Mouse (Mus musculus): ENCODE data around the gene Slc25a13. TPM values are rescaled to one million over a fixed set of nuclear protein-coding genes. Genes with fewer than 3 reads are reported as not detected.

The Slc25a13 gene
- total and polyA plus RNA-seq, 3 experiments, result 15.6 to 16.7 TPM; not detected in 1

GRCm38 (mm10) chr6:6212360-6213310 lies 4.3 kb downstream of the Slc25a13 start:
- H3K9ac ChIP-seq (ENCODE audit: control insufficient read depth, low read depth, low read length, poor library complexity, severe bottlenecking), result no peak overlapping the region
- TF ChIP-seq ZMIZ1 (IDR thresholded peaks at IDR 0.05; ENCODE audit: low read depth, low read length) (no peak), MAFK (IDR thresholded peaks at IDR 0.05; ENCODE audit: borderline replicate concordance, low read depth, low read length) (no peak), TBP (IDR thresholded peaks at IDR 0.05; ENCODE audit: low read depth, low read length) (no peak), CHD1 (IDR thresholded peaks at IDR 0.05; ENCODE audit: low read depth, low read length) (no peak), USF1 (IDR thresholded peaks at IDR 0.05; ENCODE audit: low read depth, low read length) (no peak), HCFC1 (IDR thresholded peaks at IDR 0.05; ENCODE audit: low read depth, low read length) (no peak)

GRCm38 (mm10) chr6:6211958-6212357 lies 5.0 kb downstream of the Slc25a13 start:
- TF ChIP-seq GATA1 (IDR thresholded peaks at IDR 0.05; ENCODE audit: low read depth, low read length) (no peak), EP300 (IDR thresholded peaks at IDR 0.05; ENCODE audit: low read depth in 1 of 2, low read length in 2 of 2) (no peak), MYC (IDR thresholded peaks at IDR 0.05; ENCODE audit: low read depth, low read length) (no peak), SIN3A (IDR thresholded peaks at IDR 0.05; ENCODE audit: low read length) (no peak), JUND (IDR thresholded peaks at IDR 0.05; ENCODE audit: low read depth, low read length) (no peak), MXI1 (IDR thresholded peaks at IDR 0.05; ENCODE audit: low read depth, low read length) (no peak), TBP (IDR thresholded peaks at IDR 0.05; ENCODE audit: low read depth, low read length) (no peak)
- Histone ChIP-seq H3K4me1 (ENCODE audit: control insufficient read depth in 1 of 2, insufficient read depth in 2 of 2, low read length in 2 of 2) (peaks cover 0 to 19% of the 10 kb centered on the region in 2 experiments; a peak in 2 of 4 replicates), H3K79me2 (ENCODE audit: control insufficient read depth, insufficient read depth, low read length, poor library complexity) (peaks cover 2% of the 10 kb centered on the region), H3K36me3 (ENCODE audit: control insufficient read depth in 1 of 2, insufficient read depth in 2 of 2, low read length in 2 of 2) (peaks cover 0 to 8% of the 10 kb centered on the region in 2 experiments; a peak in 2 of 4 replicates), H3K9me3 (replicated peaks; ENCODE audit: insufficient read depth, low read length) (no peaks in the 10 kb centered on the region), H3K4me3 (ENCODE audit: control insufficient read depth in 1 of 2, insufficient read depth in 1 of 2, low read depth in 2 of 2, low read length in 2 of 2) (no peak overlapping the region), H3K9ac (ENCODE audit: control insufficient read depth, low read depth, low read length, poor library complexity, severe bottlenecking) (no peak overlapping the region), H3K27ac (ENCODE audit: control insufficient read depth, low read depth, low read length) (no peak overlapping the region), H3K27me3 (ENCODE audit: control insufficient read depth in 1 of 2, insufficient read depth in 2 of 2, low read length in 2 of 2) (no peaks in the 10 kb centered on the region)
- DNase-seq (ENCODE audit: low read depth, low spot score), result no peak

More at GRCm38 (mm10) chr6:6212360-6213310, 4.3 kb downstream of the Slc25a13 start:
- H3K36me3 ChIP-seq (ENCODE audit: control insufficient read depth in 1 of 2, insufficient read depth in 2 of 2, low read length in 2 of 2), result peaks cover 0 to 9% of the 10 kb centered on the region in 2 experiments; a peak in 2 of 4 replicates
- no peak for DNase-seq (ENCODE audit: low read depth, low spot score)
- H3K79me2 ChIP-seq (ENCODE audit: control insufficient read depth, insufficient read depth, low read length, poor library complexity), result peaks cover 2% of the 10 kb centered on the region
- peaks cover 0 to 19% of the 10 kb centered on the region in 2 experiments; a peak in 2 of 4 replicates for H3K4me1 ChIP-seq (ENCODE audit: control insufficient read depth in 1 of 2, insufficient read depth in 2 of 2, low read length in 2 of 2)
- no peak overlapping the region for H3K27ac ChIP-seq (ENCODE audit: control insufficient read depth, low read depth, low read length)
- no peak overlapping the region for H3K4me3 ChIP-seq (ENCODE audit: control insufficient read depth in 1 of 2, insufficient read depth in 1 of 2, low read depth in 2 of 2, low read length in 2 of 2)
- no peaks in the 10 kb centered on the region for H3K27me3 ChIP-seq (ENCODE audit: control insufficient read depth in 1 of 2, insufficient read depth in 2 of 2, low read length in 2 of 2)
- H3K9me3 ChIP-seq (replicated peaks; ENCODE audit: insufficient read depth, low read length), result no peaks in the 10 kb centered on the region

- Histone ChIP-seq H3K79me2 (ENCODE audit: control insufficient read depth, insufficient read depth, low read length, poor library complexity) (no peaks in the 10 kb centered on the region; the same call in none of the 2 replicates), H3K36me3 (ENCODE audit: control insufficient read depth in 1 of 2, insufficient read depth in 2 of 2, low read length in 2 of 2) (peaks cover 0 to 5% of the 10 kb centered on the region in 2 experiments; a peak in 2 of 4 replicates), H3K4me1 (ENCODE audit: control insufficient read depth in 1 of 2, insufficient read depth in 2 of 2, low read length in 2 of 2) (peaks cover 0 to 16% of the 10 kb centered on the region in 2 experiments; a peak in 2 of 4 replicates), H3K9ac (ENCODE audit: control insufficient read depth, low read depth, low read length, poor library complexity, severe bottlenecking) (no peak overlapping the region), H3K27me3 (ENCODE audit: control insufficient read depth in 1 of 2, insufficient read depth in 2 of 2, low read length in 2 of 2) (no peaks in the 10 kb centered on the region), H3K27ac (ENCODE audit: control insufficient read depth, low read depth, low read length) (no peak overlapping the region), H3K9me3 (replicated peaks; ENCODE audit: insufficient read depth, low read length) (no peaks in the 10 kb centered on the region), H3K4me3 (ENCODE audit: control insufficient read depth in 1 of 2, insufficient read depth in 1 of 2, low read depth in 2 of 2, low read length in 2 of 2) (no peak overlapping the region)
- no peak for DNase-seq (ENCODE audit: low read depth, low spot score)
- TF ChIP-seq ETS1 (IDR thresholded peaks at IDR 0.05; ENCODE audit: low read depth, low read length), result no peak
- no peak for TF ChIP-seq CTCF (IDR thresholded peaks at IDR 0.05 in 2 of 3, conservative IDR thresholded peaks at IDR 0.05 in 1 of 3; ENCODE audit: control insufficient read depth in 1 of 3, insufficient read depth in 1 of 3, low read depth in 2 of 3, low read length in 3 of 3, poor library complexity in 1 of 3, severe bottlenecking in 1 of 3)
- no peak for TF ChIP-seq CHD2 (IDR thresholded peaks at IDR 0.05; ENCODE audit: low read length)
- TF ChIP-seq SMC3 (IDR thresholded peaks at IDR 0.05; ENCODE audit: low read depth, low read length), result no peak
- no peak for TF ChIP-seq ZKSCAN1 (IDR thresholded peaks at IDR 0.05; ENCODE audit: low read depth, low read length)
- no peak for TF ChIP-seq BHLHE40 (IDR thresholded peaks at IDR 0.05; ENCODE audit: borderline replicate concordance, low read depth, low read length)
- no peak for TF ChIP-seq NRF1 (IDR thresholded peaks at IDR 0.05; ENCODE audit: insufficient read depth, low read depth, low read length, poor library complexity, severe bottlenecking)
- no peak for TF ChIP-seq MAX (IDR thresholded peaks at IDR 0.05; ENCODE audit: low read length)
- no peak for TF ChIP-seq MAZ (IDR thresholded peaks at IDR 0.05; ENCODE audit: low read depth, low read length)
- TF ChIP-seq RAD21 (IDR thresholded peaks at IDR 0.05; ENCODE audit: low read depth, low read length), result no peak
- TF ChIP-seq GABPA (IDR thresholded peaks at IDR 0.05; ENCODE audit: low read depth, low read length), result no peak
- no peak for TF ChIP-seq POLR2A (IDR thresholded peaks at IDR 0.05; ENCODE audit: control insufficient read depth in 1 of 2, insufficient read depth in 1 of 2, low read depth in 1 of 2, low read length in 2 of 2, poor library complexity in 1 of 2)
- no peak for TF ChIP-seq SIN3A (IDR thresholded peaks at IDR 0.05; ENCODE audit: low read length)
- TF ChIP-seq ZNF384 (IDR thresholded peaks at IDR 0.05; ENCODE audit: low read depth, low read length), result no peak
- TF ChIP-seq EP300 (IDR thresholded peaks at IDR 0.05; ENCODE audit: low read depth in 1 of 2, low read length in 2 of 2), result no peak
These were observed 6.3 kb downstream of the Slc25a13 start for GRCm38 (mm10) chr6:6210637-6211036.
